Mouse (Mus musculus) right cerebral cortex, postnatal 10 days (tissue): ENCODE measurements at regions not wholly inside any gene's neighbourhood (a gene's known extent, or its start where the extent isn't known, plus 50 kb on each side); places are given as distances from the start of the nearest gene placed in this dataset.

ENCODE experiments used
- DNase-seq, 2 experiments: peaks; one replicate each; pipeline ENCODE4 v3.0.0; 2021; ENCODE audit warnings: low spot score in 2 of 2

GRCm38 (mm10) chr4:105557396-105557795 lies 232.3 kb upstream of the Gm12728 start:
- DNase-seq, result no peak

DNA sequence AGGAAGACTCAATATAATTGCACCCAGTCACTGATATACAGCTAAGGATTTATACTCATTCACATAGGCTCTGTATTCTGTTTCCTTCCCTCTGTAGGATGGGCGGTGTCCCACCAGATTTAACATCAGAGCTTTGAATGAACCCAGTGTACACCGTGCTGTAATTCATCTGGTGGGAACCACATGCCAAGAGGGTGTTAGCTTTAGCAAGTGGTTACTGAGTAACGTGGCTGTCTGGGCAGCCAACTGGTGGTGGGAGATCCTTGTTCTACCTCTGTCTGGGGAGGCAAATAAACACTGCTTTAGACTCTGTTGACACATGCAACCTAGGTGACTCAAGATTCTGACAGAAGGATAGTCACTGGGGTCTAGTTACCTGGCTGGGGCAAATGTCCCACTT lies 229.6 kb upstream of the Gm12728 start:
- no peak for DNase-seq

DNA sequence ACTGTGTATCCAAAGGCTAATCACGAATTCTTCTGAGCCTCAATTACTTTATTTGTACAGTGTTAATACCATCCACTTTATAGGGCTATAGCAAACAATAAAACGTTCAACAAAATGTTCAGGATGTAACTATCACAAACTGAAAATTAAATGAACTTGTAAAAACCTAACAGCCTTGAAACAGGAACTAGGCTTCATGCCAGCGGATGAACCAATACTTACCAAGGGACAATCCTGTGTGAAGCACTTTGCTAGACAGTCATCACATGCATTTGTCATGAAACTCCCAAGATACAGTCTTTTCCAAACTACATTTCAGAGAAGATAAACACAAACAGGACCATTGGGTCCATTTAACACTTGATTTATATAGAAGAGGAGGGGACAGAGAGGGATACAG lies 228.9 kb upstream of the Gm12728 start:
- DNase-seq, result no peak

DNA sequence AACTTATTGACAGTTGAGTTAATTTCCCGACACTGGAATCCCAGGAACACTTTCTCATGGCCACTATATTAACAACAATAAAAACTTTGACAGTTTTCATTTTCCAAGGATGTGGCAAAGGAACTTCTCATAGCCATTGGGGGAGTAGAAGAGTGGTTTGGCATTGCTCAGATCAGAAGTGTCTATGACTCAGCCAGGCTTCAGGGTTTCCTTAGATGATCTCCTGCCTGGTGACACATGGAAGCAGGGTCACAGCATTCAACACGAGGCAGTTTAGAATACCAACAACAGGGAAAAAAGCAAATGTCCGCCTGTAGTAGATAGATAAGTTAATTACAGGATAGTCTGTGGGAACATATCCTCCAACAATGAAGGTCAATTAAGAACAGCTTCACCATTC lies 228.1 kb upstream of the Gm12728 start:
- DNase-seq, result no peak

DNA sequence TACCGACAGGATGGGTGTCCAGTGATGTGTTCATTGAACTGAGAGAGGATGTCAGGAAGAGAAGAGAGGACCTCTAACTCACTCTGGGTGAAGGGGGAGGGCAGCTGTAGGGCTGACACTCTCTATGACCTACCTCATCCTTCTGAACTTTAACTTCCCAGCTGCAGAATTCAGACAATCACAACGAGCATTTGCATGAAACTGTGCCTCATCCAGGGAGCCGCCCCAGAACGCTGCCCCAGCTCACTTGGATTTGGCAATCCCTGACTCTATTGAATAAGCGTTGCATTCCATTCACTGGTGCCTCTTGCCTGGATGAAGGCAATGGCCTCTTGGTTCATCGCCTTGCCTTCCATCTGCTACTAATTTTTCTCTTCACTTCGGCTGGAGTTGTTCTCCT lies 223.9 kb upstream of the Gm12728 start:
- no peak for DNase-seq

DNA sequence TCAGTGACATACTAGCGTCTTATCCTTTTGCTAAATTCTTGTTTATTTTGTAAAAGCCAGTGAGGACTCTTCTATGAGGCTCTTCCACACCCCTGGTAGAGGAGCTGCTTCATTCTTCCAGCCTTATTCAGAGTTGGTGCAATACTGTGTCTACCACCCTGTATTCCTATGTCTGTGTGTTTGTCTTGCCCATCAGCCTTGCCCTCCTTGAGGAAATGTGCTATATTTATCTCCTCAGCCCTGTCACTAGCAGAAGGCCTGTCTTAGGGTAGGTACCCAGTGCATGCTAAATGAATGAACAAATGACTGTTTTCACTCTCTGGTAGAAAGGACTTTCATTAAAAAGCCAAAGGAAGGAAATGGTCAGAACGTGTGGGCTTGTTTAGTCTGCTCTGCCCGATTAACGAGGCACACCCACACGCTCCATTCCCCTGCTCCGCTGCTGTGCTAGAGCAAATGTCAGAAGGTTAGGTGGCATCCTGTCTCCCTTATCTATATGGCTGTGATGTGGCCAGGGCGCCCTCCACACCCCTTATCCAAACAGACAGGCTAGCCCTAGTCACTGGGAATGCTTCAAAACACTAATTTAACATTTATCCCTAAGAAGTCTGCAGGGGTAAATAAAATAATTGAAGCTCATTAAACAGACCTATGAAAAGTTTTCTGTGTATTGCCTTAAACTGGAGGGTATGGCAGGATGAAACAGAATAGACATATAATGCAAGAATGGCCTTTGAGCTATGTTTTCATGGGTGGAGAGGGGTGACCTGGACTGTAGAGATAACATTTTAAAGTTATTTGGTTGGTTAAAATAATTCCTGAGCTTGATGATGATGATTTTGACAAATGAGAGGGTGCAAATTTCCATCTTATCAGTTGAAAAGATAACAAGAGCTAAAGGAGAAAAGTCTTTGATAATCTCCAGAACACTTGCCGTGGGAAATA lies 222.9 kb upstream of the Gm12728 start:
- no peak for DNase-seq

GRCm38 (mm10) chr4:105569671-105570070 lies 220.0 kb upstream of the Gm12728 start:
- DNase-seq, result no peak

- no peak for DNase-seq
Observed at GRCm38 (mm10) chr4:105575550-105575949, 214.1 kb upstream of the Gm12728 start.

- no peak for DNase-seq
Observed at GRCm38 (mm10) chr4:105580987-105581386, 208.7 kb upstream of the Gm12728 start.

- no peak for DNase-seq
Observed at GRCm38 (mm10) chr4:105584329-105584925, 205.2 kb upstream of the Gm12728 start.

GRCm38 (mm10) chr4:105603661-105604060 lies 186.0 kb upstream of the Gm12728 start:
- no peak for DNase-seq

- DNase-seq, result no peak
Observed at GRCm38 (mm10) chr4:105604607-105605006, 185.1 kb upstream of the Gm12728 start.

- no peak for DNase-seq
Observed at GRCm38 (mm10) chr4:105606731-105607130, 182.9 kb upstream of the Gm12728 start.

DNA sequence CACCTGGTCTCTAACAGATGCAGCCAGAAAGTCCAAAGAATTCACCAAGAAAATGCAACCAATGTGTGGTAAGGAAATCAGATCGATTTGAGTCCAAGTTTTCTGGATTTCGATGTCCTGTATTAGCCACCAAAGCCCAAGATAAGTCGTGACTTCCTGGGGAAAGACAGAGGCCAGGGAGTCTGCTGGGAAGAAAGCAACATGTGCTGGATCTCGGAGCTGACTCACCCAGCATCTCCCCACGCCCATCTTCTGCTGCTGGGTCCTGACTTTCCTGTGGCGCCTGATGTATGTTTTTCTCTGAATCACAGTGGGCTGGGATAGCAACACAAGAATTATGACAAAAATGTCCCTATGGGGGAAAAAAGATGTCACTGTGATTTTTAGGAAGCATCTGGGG lies 178.8 kb upstream of the Gm12728 start:
- DNase-seq, result no peak

DNA sequence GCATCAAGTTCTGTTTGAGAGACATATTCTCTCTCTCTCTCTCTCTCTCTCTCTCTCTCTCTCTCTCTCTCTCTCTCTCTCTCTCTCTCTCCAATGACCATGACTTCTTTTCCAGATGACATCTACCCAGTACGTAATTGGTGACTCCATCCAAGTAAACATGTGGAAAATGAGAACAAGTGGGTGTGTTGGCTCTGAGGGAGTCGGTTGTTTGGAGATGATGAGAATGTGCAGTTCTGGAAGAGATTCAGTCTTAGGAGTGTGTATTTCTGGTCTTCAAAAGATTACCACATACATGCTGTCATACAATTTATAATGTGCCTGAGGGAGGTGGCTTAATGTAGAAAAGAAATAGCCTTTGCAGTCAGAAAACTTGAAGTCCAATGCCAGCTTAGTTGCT lies 175.3 kb upstream of the Gm12728 start:
- no peak for DNase-seq

DNA sequence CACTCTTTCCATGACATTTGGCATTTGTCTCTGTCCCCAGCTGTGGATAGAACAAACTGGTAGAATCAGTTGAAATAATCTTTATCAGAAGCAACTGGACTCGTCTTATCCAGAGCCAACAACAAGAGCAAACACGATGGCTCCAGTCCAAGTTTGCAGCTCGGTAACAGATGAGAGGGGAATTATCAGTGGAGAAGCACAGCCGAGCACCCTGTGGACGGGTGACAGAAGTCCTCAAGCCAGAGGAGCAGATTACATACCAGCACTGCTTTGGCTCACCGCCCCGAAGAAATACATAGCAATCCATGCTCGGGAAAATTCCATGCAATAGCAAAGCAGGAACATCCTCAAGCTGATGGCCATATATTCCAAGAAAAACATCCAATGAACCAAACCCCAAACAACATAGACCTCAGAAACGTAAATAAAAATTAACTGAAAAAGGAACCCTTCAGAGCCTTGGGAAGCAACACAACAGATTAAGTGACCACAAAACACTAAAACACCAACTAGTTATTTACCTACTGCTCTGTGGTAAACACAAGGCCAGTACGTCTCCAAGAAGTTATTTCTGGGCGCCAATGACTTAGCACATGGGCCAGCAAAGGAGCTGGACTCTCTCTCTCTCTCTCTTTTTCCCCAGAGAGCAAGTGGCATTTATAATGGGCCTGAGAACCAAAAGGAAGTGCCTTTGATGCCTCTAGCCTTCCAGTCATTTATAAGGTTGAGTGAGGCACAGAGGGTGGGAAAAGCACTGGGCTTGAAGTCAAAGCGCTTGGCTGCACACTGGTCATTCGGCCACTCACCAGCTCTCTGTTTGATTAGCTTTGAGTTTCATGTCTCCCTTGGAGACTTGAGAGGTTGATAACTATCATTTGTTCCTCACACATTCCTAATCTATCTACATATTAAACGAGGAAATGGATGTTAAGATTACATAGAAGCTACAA lies 163.0 kb upstream of the Gm12728 start:
- DNase-seq, result peak; percentile 29 to 30

DNA sequence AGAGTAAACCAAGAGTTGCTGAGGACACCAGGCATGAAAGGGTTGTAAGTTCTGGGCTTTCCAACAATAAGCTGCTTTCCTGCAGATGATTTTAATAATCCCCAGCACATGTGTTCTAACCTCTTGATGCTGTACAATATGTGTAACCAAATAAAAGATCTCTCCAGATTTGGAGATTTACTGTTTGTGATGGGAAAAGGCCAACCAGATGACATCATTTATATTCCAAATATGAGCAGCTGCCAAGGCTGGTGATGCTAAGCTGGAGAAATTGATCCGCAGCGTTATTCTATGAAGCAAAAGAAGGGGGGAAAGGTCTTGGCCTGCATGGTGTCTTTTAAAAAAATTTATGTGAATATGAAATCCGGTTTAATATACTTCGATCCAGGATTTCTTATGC lies 160.1 kb upstream of the Gm12728 start:
- no peak for DNase-seq

DNA sequence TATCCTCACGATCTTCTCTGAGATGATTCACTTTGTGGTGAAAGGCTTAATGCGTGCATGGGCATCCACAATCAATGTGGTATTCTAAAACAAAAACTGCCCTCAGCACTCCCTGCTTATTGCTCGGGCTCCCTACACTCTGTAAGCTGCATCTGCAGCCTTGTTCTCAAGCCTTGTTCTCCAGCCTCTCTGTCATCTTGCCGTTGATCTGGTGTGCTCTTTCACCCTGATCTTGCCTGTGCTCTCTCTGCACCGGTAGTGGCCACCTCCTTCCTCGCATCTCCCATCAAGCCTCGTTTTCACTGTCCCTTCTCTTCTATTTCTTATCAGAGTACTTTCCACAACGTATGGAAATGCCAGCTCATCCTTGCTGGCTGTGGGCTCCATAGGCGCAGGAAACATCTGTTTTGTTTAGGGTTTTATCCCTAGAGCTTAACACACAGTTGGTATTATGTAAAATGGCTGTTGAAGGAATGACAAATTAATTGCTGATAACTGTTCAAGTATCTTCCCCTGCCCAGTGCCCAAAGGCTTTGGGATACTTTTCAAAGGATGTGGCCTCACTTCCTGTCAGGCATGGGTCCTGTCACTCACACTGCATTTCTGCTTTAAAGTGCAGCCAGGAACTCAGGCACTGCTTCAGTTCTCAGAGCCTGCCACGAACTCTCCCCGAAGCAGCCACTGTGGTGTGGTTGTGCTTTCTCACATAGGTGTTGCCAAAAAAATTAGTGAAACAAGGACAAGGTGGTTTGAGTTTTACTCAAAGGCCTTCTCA lies 158.9 kb upstream of the Gm12728 start:
- no peak for DNase-seq

GRCm38 (mm10) chr4:105632581-105633358 lies 156.9 kb upstream of the Gm12728 start:
- no peak for DNase-seq

DNA sequence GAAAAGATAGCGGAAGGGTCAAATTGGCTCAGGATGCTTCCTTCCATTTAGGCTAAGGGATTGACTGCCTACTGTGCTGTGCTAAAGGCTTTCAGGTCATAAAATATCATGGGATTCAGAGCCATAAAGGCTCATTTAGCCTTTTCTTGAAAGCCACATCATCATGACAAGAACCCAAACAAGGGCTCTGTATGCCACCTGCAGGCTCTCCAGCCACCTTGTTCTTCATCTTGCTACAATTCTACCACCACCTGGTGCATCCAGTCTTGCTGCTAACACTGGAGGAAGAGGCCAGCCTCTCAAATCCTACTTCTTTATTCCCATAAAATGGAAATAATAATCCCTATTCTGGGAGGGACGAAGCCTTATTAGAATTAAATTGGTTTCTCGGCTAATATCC lies 155.9 kb upstream of the Gm12728 start:
- no peak for DNase-seq

- DNase-seq, result no peak
Observed at GRCm38 (mm10) chr4:105640793-105641192, 148.9 kb upstream of the Gm12728 start.
